Mouse (Mus musculus): ENCODE data around the gene Slamf9.
A peak's percentile ranks its signal among the peaks of the same experiment; 100 is the strongest.

Slamf9 gene

DNA sequence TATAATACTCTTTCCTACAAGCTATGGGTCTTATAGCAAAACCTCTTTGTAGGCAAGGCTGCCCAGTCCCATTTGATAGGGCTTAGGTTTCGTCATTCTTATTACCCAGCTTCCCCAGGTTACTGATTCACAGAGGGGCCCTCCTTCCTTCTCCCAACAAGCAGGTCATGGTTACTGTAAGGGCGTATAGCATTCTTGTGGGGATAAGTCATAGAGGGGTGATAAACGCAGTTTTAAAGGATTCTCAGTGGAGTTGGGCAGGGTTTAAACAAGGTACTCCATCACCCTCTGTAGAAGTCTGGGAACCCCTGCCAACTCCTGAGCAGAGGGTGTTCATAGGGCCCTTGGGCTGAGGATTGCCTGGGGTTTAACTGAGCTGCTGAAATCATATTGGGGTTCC, 12.6 kb upstream of the Slamf9 start:
- no peak for DNase-seq (ENCODE audit: inconsistent ontology term)

DNA sequence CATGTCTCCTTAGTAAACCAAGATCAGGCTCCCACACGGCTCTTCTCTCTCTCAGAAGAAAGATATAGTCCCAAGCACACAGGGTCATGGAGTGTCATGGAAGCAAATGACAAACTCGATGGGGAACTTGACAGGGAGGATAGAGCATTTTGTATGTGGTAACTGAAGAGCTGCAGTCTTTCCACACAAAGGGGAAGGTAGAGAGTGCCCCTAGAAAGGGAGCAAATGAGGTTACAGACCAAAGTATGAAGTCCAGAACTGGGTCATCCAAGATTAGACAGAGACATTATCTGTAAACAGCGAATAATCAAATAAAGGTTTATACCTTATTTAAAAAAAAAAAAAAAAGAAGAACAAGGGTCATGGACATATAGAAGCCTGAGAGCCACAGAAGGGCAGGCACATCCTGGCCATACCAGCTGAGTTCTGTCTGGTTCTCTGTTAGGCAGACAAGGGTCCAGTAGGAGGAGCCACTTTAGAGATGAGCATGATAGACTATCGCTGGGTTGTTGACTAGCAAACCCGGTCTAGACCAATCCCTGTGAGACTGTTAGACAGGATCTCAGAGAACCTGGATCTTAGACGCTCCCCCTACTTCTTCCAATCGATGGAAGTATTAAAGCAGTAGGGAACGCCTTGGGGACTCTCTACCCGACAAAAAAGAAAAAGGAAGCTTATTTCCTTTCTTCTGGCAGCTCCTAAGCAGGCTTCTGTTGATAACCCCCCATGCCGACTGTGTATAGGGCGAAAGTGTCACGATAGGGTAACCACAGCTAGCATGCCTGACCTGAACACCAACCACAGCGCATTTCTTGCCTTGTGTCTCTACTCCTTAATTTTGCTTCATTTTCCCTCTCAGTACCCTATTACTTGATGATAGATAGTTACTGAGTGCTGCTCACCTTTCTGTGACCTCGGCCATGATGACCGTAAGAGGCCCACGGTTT, 11.5 kb upstream of the Slamf9 start:
- no peak for DNase-seq (ENCODE audit: inconsistent ontology term)

DNA sequence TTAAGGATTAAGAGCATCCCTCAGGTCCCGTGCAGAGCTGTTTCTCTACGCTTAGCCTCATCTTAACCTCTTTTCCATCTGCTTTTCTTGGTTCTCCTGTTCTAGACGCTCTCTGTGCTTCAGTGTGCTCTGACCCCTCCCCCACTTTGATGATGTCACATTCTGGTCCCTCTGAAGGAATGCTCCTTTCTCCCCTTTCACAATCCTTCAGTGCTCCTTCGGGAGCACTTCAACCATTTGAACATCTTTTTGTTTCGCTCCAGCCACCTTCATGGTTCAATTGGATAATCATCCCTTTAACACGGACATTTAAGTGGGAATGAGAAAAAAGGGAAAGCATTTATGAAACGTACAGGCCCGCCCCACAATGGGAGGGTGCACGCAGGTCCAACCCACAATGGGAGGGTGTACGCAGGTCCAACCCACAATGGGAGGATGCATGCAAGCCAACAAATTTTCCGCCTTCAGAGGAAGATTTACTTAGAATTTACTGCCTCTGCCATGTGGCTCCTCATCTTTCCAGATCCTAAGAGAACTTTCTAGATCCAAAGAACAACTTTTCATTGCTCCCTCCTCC, 6.8 kb upstream of the Slamf9 start:
- DNase-seq (ENCODE audit: inconsistent ontology term): no peak

DNA sequence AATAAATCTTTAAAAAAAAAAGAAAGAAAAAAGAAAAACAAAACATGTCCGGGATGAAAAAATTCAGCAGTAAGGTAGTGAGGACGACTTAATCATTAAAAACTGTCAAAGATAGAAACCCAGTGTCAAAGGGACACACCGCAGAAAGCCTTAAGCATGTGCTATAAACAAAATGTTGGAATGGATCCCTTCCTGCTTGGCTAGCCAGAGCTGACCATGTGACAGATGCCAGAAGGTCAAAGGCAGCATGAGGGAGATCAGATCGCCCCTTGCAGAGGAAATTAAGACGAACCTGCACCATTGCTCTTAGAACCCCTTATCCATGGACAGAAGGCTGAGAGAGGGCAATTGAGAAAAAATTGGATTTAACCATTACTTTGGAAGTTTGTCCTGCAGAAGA, 5.8 kb upstream of the Slamf9 start:
- DNase-seq (ENCODE audit: inconsistent ontology term): no peak

DNA sequence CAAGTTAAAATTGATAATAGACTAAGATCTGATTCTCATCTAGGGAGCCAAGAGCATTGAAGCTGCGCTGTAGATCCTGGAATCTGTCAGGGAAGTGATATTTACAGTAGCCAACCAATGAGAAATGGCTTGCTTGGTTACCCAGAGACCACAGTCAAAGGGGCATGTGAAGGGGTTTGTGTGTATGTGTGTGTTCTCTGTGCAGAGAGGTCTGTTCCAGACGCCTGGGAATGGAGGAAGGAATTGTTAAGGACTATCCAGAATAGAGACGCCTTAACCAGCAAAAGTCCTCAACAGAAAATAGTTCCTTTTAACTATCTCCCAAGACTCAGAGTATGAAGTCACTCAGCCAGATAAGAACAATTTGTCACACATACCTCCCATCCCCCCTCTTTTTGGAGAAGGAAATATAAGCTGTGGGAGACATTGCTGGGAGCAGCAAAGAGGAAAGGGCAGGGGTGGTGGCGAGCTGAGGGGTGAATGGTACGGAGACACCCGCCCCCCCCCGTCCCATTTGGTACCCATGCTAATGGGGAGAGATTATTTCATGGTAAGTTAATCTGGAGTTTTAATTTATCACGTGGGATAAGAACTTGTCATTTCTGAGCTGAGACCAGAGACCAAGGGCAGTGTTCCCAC, 5.2 kb upstream of the Slamf9 start:
- DNase-seq (ENCODE audit: inconsistent ontology term): no peak

DNA sequence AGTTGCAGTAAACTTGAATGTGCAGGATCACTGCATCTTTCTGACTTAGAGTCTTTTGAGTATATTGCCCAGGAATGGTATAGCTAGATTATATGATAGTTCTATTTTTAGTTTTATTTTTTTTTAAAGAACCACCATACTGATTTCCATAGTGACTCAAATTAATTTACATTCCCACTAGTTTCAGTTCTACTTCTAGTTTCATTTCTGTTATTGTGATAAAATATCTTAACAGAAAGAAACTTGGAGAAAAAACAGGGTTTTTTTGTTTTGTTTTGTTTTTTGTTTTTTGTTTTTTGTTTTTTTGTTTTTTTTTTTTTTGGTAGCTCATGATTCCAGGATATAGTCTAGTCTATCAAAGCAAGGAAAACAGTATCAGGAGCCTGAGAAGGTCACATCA, 2.2 kb upstream of the Slamf9 start:
- DNase-seq (ENCODE audit: inconsistent ontology term): no peak

DNA sequence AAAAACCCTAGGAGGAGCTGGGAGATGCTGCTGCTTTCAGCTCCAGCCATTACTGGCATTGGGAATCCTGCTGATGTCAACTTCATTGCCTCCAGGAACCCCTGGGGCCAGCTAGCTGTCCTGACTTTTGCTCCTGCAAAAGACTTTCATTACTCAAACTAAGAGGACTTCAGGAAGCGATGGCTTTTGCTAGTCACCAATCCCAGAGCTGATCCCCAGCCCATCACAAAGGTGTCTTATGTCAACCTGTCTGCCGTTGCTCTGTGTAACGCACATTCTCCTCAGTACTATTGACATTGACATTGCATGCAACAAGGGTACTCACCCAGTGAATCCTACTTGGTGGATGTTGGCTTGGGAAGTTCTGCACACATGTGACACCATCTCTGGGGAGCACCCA, 962 bp upstream of the Slamf9 start:
- DNase-seq (ENCODE audit: inconsistent ontology term): no peak

DNA sequence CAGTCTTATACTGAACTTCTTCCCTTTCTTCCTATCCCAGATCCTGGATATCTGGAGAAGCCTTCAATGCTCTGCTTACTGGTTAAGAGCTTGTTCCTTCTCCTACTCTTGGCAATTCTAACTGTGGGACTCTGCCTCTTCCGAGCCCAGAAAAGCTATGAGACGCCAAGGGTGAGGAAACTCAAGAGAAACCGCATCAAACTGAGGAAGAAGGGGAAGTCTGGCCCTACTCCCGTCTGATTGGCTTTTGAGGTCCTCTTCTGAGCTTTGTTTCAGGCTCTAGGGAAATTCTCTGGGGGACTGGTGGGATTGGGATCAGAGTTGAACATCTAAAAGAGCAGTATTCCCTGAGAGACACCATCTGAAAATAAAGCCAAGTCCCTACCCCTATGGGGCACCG, 2.9 kb downstream of the Slamf9 start:
- DNase-seq (ENCODE audit: inconsistent ontology term): no peak

DNA sequence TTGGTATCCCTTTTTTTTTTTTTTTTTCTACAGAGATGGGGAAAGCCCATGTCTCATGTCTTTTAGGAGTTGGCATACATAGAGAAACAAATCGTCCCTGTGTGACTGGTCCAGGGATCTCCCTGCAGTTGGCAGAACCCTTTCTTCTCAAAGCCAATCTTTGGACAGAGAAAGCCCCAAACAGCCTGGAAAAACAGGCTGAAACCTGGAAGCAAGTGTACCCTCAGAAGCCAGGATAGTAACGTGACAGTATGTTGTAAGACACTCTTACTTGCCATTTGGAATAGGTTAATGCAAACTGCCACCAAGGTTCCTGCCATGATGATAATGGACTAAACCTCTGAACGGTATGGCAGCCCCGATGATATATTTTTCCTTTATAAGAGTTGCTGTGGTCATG, 5.2 kb downstream of the Slamf9 start:
- no peak for DNase-seq (ENCODE audit: inconsistent ontology term)

DNA sequence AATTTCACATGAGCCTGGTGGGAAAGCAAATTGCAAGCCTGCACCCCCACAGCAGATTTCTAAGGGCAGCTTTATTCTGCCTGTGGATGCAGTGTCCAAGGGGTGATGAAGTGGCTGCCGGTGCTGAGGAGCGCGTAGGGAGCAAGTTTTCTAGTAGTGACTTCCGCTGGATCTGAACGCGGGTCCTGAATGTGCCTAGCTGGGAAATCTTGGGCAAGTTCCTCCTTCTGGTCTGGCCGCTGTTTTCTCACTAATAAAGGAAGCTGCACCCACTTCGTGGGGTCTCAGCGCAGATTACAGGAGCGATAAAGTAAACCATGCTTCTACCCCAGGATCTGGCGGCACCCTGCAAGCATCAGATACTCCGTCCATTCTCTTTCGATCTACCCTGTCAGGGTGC, 6.0 kb downstream of the Slamf9 start:
- no peak for DNase-seq (ENCODE audit: inconsistent ontology term)

DNA sequence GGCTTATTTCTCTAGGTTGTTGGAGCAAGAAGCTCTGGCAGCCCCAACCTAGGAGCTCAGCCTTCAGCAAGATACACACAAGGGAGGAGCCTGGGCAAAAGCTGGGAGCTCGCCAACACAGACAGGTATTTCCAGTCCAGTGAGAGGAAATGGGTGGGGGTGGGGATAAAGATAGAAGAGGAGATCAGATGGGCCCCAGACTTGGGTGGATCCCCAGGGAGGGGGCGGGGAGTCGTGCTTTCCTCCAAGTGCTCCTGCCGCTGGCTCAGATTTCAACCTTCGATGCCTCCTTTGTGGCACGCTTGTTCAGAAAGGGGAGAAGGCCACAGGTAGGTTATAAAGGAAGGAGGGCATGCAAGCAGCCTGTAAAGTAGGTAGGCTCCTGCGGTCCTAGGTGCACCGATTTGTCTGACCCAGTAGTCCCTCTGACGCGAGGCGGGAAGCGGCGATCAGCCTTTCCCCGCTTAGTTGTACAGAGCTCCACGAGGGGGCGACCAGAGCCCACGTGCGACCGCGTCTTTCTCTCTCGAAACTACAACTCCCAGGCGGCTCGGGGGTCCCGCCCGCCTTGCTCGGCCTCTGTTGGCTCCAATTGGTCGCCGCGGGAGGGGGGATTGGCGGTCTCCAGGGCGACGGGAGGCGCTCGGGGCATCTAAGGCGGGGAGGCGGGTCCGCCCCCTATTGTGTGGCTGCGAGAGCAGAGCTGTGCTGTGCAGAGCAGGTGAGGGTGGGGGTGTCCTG, 6.6 kb downstream of the Slamf9 start, which contains the start of gene Igsf9:
TSS of gene Igsf9 (plus strand) at position 249 of the 741 bp plus-strand sequence.
- peak; percentile 97 for DNase-seq (ENCODE audit: inconsistent ontology term)

DNA sequence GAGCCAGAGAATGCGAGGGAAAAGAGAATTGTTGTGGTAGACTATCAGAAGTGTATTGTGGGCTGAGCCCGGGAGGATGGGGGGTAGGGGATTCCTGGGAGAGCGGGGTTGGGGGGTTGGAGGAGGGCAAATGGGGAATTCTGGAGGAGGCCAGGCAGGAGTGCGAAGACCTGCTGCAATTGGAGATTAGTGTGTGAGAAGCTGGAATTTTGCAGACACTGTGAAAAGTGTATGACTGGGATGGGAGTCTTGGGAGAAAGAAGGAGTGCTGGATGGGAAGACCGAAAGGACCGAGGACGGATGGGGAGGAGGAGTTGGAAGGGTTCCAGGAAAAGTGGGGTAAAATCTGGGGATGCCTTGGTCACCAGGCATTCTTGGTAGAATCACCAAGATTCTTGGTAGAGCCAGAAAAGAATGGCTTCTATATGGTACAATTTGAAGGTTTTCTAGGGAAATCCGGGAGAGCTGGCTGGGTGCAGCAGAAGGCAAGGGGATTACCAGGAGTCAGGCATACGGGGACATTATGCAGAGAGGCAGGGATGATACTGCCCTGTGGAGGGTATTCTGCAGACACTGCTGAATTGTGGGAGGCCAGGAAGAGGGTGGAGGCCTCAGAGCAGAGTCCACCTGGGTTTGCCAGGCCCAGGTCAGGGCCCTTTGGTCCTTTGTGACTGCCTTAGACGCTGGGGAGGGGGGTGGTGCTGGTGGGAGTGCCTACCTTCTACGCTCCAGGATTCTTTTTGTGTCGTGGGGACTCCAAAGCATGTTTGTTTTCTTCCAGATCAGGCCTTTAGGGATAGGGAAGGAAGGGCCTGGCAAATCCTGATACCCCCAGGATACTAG, 7.6 kb downstream of the Slamf9 start:
- DNase-seq (ENCODE audit: inconsistent ontology term): no peak

DNA sequence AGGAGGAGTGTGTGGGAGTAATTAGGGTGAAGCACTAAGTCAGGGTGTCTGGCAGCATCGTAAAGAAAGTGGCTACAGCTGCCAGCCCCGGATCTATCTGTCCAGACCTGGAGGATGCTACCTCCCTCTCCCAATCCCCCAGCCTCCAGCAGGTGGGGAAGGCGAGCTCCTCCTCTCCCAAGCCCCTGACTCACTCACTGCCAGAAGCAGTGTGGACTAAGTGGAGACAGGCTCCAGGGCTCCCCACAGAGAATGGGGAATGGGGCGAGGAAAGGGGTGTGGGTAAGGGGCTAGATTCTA, 8.2 kb downstream of the Slamf9 start:
- DNase-seq (ENCODE audit: inconsistent ontology term): no peak

DNA sequence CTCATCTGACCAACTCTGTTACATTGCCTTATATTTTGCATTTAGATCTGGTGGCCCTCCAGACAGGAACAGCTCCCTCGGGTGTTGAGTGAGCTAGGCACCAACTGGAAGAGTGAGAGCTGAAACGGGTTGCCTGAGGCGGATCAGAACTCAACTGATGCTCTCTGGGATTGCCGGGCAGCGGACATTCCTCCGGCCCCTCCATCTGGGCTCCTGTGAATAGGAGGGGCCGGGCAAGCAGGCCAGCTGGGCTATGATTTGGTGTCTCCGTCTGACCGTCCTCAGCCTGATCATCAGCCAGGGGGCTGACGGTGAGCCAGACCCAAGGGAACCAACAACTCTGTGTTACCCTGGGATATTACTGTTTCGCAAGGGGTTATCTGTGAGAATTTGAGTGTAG, 9.1 kb downstream of the Slamf9 start:
- no peak for DNase-seq (ENCODE audit: inconsistent ontology term)

DNA sequence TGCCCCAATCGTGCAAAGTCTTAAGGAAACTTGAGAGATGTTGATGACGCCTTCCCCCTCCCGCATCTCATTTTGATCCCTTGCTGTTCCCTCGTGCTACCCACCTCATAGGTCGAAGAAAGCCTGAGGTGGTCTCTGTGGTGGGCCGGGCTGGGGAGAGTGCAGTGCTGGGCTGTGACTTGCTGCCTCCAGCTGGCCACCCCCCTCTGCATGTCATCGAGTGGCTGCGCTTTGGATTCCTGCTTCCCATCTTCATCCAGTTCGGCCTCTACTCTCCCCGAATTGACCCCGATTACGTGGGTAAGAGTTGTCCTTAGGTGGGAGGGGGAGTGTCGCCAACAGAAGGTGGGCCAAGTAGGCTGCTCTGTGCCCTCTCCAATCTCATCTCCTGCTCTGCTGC, 9.5 kb downstream of the Slamf9 start:
- DNase-seq (ENCODE audit: inconsistent ontology term): no peak

DNA sequence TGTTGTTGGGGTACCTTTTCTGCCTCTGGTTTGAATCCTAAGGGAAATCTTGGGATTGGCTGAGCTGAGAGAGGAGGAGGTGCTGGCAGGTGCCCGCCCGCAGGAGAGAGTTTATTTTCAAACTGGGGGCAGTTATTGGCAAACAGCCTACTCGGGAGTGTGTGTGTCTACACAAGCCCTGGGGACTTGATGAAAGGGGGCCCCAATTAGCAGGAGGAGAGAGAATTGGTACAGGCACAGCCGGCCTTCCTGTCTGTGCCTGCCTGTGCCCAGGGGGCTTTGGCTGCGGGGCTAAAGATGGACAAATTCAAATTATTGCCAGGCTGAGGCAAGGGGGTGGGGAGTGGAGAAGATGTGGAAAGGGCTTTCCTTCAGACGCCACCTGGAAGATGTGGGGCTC, 10.7 kb downstream of the Slamf9 start:
- DNase-seq (ENCODE audit: inconsistent ontology term): no peak

DNA sequence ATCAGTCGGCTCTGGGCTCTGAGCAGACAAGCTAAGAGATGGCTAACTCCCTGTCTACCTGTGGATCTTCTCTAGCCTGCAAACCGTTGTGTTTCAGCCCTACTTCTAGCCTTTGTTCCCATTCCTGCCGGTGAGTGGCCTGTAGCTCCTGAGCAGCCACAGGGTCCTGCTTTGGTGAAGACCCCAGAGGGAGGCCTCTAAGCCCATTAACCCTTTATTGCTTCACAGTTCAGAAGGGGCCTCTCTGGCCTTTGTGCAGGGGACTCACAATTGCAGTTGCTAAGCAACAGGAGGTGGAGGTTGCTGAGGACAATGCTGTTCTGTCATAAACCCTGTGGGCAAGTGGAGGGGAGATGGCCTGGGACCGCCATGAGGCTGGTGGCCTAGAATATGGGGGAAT, 11.1 kb downstream of the Slamf9 start:
- DNase-seq (ENCODE audit: inconsistent ontology term): no peak

DNA sequence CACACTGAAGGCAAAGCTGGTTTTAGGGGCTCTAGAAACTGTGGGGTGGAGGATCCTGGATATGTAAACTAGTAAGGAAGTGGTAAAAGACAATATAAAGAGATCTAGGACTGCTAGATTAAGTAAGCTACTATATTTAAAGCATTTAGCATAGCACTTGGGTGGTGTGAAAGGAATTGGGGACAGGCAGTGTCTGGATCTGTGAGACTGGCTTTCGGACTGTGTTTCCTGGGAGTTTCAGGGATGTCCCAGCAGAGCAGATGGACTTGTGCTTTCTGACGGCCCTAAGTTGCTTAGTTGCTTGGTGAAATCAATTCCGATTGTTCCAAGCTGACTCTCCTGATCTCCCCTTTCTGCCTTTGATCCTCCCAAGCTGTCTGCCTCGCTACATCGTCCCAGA, 11.5 kb downstream of the Slamf9 start:
- DNase-seq (ENCODE audit: inconsistent ontology term): no peak

DNA sequence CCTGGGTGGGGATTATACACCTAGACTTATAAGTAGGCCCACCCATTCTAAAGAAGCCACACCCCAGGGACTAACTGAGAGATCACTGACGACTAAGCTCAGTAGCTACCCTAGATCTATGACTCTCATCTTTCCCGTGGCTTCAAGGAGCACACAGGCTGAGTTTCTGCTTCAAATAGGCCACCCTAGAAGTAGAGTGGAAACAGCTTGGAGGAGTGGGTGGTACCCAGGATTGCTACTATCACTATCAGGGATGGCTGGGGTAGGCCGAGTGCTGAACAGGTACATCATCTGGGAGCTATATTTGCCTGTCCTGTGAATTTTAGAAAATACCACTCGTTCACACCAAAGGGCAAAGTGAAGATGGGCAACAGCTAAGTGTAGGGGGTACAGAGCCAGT, 12.7 kb downstream of the Slamf9 start:
- no peak for DNase-seq (ENCODE audit: inconsistent ontology term)

DNA sequence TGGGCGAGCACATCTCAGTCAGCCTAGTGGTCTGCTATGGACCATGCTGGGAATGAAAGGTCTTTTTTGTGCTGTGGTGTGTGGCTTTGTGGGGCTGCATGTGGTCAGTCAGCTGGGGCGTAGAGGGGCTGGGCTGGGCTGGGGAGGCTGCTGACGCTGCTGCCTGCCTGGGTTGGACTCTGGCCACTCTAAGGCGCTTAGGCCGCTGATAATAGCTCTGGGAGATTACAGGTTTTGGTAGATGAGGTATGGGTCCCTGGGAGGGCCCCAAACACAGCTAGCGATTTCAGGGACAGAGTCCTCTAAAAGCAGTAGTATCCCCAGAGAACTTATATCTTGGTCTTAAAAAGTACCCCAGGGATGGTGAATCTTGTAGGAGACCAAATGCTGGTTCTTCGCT, 13.7 kb downstream of the Slamf9 start:
- no peak for DNase-seq (ENCODE audit: inconsistent ontology term)

DNA sequence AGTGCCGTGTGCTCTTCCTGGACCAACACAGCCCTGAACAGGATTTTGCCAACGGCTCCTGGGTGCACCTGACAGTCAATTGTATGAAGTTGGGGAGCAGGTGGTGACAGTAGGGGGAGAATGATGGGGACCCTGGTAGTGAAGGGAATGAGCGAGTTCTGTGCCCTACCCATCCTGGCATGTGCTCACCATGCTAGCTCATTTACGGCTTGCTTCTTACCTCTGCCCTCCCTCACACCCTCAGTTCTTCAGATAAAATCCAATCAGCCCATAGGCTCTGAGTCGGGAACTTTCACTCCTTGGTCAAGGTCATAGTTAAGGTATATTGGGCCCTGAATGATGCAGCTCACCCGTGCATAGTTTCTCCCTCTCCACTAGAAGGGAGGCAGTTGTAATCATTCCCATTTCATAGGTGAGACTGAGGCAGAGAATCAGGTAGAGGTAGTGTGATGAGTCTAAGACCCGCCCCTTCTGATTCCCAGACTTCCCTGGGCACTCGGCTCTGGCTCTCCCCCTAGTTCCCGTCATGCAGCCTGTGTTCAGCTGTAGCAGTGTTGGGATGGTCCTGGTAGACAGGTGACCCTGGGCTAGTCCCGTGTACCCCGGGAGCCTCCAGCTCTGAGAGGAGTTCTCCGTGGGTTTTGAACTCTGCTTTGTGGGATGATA, 14.6 kb downstream of the Slamf9 start:
- DNase-seq (ENCODE audit: inconsistent ontology term): no peak

Data from Muller cell, postnatal 12 days (primary cell).